Mouse (Mus musculus): Measurements from ENCODE around the gene Pdgfra. TPM values are rescaled to one million over a fixed set of nuclear protein-coding genes. Genes with fewer than 3 reads are reported as not detected.

Pdgfra gene
- polyA plus RNA-seq, 1 experiment: not detected

DNA sequence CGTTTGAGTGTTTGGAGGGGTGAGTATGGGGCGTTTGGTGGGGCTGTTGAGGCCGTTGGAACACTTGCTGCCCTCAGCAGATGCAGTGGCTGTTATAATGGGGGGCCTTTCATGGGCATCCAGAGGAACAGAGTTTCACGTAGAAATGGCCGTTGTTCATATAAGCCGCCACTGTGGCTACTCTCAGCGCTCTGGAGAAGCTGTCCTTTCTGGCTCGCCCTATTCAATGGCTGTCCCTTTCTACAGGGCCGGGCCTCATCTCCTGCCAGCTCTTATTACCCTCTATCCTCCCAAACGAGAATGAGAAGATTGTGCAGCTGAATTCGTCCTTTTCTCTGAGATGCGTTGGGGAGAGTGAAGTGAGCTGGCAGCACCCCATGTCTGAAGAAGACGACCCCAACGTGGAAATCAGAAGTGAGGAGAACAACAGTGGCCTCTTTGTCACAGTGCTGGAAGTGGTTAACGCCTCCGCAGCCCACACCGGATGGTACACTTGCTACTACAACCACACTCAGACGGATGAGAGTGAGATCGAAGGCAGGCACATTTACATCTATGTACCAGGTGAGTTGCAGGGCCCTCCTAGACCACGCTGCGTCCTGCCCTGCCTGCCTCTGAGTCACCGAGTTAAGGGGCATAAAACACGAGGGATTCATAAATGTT lies 11.3 kb downstream of the Pdgfra start:
- TF ChIP-seq GATA1 (IDR thresholded peaks at IDR 0.05; ENCODE audit: low read length): no peak
- no peak for TF ChIP-seq TAL1 (IDR thresholded peaks at IDR 0.05; ENCODE audit: low read length)
- H3K36me3 ChIP-seq (ENCODE audit: control insufficient read depth): no peaks in the 10 kb centered on the region
- H3K27me3 ChIP-seq (ENCODE audit: control insufficient read depth): no peaks in the 10 kb centered on the region; the same call in 1 of the 2 replicates
- no peaks in the 10 kb centered on the region for H3K4me1 ChIP-seq (ENCODE audit: control insufficient read depth)
- H3K4me3 ChIP-seq (replicated peaks): no peak overlapping the region
- H3K9me3 ChIP-seq (ENCODE audit: control insufficient read depth, low read length): no peaks in the 10 kb centered on the region

DNA sequence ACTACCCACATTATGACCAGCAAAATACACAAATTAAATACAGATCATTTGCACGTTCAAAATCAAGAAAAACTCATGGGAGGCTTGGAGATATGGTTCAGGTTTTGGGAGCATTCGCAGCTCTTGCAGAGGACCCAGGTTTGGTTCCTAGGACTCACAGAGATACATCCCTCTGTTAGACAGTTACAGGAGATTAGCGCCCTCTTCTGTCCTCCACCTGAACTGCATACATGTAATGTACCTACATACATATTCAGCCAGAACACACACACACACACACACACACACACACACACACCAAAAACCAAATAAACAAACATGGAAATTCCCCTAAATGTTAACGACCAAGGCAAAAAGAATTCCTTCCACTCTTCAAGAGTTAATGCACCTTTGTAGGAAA lies 12.6 kb downstream of the Pdgfra start:
- Histone ChIP-seq H3K9me3 (ENCODE audit: control insufficient read depth, low read length) (no peaks in the 10 kb centered on the region), H3K4me1 (ENCODE audit: control insufficient read depth) (no peaks in the 10 kb centered on the region), H3K27me3 (ENCODE audit: control insufficient read depth) (no peaks in the 10 kb centered on the region; the same call in 1 of the 2 replicates), H3K36me3 (ENCODE audit: control insufficient read depth) (no peaks in the 10 kb centered on the region), H3K4me3 (replicated peaks) (no peak overlapping the region)
- no peak for TF ChIP-seq GATA1 (IDR thresholded peaks at IDR 0.05; ENCODE audit: low read length)
- TF ChIP-seq TAL1 (IDR thresholded peaks at IDR 0.05; ENCODE audit: low read length): no peak

DNA sequence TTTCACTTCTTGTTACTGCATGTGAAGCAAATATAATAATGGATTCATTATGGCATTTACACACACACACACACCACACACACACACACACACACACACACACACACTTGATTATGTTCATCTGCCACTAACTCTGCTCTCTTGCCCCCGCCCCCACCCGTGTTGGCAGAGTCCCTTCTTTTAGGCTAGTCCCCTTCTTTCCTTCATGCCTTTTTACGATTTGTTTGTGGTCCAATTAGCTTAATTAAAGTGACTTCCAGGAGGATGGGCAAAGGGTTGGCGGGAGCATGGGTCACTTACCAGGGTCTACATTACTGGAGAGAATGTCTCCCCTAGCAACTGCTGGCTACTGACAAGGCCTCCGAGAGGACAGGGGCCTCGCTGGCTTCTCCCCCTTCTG lies 17.7 kb downstream of the Pdgfra start:
- no peaks in the 10 kb centered on the region for H3K4me1 ChIP-seq (ENCODE audit: control insufficient read depth)
- H3K36me3 ChIP-seq (ENCODE audit: control insufficient read depth): no peaks in the 10 kb centered on the region
- TF ChIP-seq GATA1 (IDR thresholded peaks at IDR 0.05; ENCODE audit: low read length) (no peak), TAL1 (IDR thresholded peaks at IDR 0.05; ENCODE audit: low read length) (no peak)
- H3K4me3 ChIP-seq (replicated peaks): no peak overlapping the region
- H3K9me3 ChIP-seq (ENCODE audit: control insufficient read depth, low read length): no peaks in the 10 kb centered on the region
- no peaks in the 10 kb centered on the region for H3K27me3 ChIP-seq (ENCODE audit: control insufficient read depth)

DNA sequence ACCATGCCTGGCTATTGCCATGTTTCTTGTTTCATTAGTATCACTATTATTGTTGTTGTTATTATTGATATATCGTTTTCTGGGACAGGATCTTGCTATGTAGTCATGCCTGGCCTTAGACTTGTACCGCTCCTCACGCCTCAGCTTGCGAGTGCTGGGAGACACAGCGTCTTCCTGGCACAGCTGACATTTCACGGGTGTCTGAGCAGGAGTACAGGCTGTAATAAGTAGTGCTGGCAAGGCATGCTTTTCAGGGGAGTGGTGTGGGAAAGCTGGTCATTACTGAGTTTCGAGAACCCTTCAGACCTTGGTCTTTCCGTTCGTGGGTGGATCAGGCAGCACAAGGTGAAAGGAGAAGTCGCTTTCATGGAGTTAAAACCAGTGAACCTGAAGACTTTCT lies 19.8 kb downstream of the Pdgfra start:
- TF ChIP-seq GATA1 (IDR thresholded peaks at IDR 0.05; ENCODE audit: low read length) (no peak), TAL1 (IDR thresholded peaks at IDR 0.05; ENCODE audit: low read length) (no peak)
- H3K27me3 ChIP-seq (ENCODE audit: control insufficient read depth): no peaks in the 10 kb centered on the region

DNA sequence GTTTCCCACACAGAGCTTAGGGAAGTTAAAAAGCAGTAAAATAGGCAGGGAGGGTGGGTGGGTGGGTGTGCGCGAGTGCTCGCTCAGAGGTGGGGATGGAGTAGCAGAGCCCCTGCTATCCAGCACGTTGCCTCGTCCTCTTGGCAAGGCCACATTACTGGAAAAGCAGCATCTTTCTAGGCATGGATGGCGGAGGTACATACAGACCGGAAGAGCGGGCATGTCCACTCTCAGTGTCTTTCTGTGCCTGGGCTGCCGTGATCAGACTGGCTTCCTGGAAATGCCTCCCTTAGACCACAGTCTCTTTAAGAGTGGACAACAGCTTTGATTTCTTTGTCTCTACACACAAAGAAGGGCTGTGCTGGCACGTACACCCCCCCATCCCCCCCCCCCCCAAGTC lies 27.2 kb downstream of the Pdgfra start:
- no peaks in the 10 kb centered on the region for H3K27me3 ChIP-seq (ENCODE audit: control insufficient read depth)
- no peak overlapping the region for H3K4me3 ChIP-seq (replicated peaks)
- H3K9me3 ChIP-seq (ENCODE audit: control insufficient read depth, low read length): no peaks in the 10 kb centered on the region
- no peaks in the 10 kb centered on the region for H3K36me3 ChIP-seq (ENCODE audit: control insufficient read depth)
- no peaks in the 10 kb centered on the region for H3K4me1 ChIP-seq (ENCODE audit: control insufficient read depth)
- TF ChIP-seq TAL1 (IDR thresholded peaks at IDR 0.05; ENCODE audit: low read length) (no peak), GATA1 (IDR thresholded peaks at IDR 0.05; ENCODE audit: low read length) (no peak)

More for the DNA sequence above, 19.8 kb downstream of the Pdgfra start:
- Histone ChIP-seq H3K9me3 (ENCODE audit: control insufficient read depth, low read length) (no peaks in the 10 kb centered on the region), H3K4me3 (replicated peaks) (no peak overlapping the region), H3K36me3 (ENCODE audit: control insufficient read depth) (no peaks in the 10 kb centered on the region), H3K4me1 (ENCODE audit: control insufficient read depth) (no peaks in the 10 kb centered on the region)

DNA sequence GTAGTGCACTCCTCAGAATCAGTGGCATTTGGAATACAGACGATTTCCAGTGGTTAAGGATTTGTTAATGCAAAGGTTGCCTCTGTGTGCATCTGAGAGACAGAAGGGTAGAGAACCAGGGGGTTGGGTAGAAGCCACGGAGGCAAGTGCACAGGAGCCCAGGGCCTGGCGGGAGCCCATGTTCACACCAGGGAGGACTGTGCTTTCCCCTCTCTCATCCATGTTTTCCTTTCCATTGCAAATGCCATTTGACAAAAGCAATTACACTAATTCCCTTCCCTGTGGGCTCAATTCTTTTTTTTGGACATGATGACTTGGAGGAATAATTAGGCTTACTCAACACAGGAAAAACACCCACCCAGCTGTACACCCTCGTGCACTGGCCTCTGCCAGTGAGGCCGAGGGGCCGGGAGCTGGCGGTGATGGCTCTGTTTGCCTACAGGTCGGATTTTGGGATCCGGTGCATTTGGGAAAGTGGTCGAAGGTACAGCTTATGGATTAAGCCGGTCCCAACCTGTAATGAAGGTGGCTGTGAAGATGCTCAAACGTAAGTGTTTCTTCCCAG lies 27.7 kb downstream of the Pdgfra start:
- no peaks in the 10 kb centered on the region for H3K9me3 ChIP-seq (ENCODE audit: control insufficient read depth, low read length)
- H3K36me3 ChIP-seq (ENCODE audit: control insufficient read depth): no peaks in the 10 kb centered on the region
- TF ChIP-seq GATA1 (IDR thresholded peaks at IDR 0.05; ENCODE audit: low read length): no peak
- TF ChIP-seq TAL1 (IDR thresholded peaks at IDR 0.05; ENCODE audit: low read length): no peak
- H3K27me3 ChIP-seq (ENCODE audit: control insufficient read depth): no peaks in the 10 kb centered on the region
- H3K4me3 ChIP-seq (replicated peaks): no peak overlapping the region
- no peaks in the 10 kb centered on the region for H3K4me1 ChIP-seq (ENCODE audit: control insufficient read depth)

DNA sequence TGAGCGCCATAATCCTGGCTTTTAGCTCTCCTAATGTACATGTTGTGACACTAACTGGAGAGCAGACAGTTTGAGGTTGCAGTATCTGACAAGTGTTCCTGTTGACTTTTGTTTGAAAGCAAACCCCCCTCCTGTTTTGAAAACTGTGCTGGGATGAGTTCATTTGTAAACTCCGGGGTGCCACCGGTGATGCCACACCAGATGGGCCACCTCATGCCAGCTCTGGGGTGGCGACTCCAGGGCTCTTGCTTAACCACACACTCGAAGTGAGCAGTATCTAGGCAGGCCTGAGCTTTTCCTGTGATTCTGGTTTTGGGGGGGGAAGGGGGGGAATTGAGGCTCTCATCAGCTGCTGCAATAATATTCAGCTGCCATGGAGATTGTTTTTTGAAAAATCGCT lies 31.6 kb downstream of the Pdgfra start:
- H3K4me1 ChIP-seq (ENCODE audit: control insufficient read depth): no peaks in the 10 kb centered on the region
- no peak overlapping the region for H3K4me3 ChIP-seq (replicated peaks)
- H3K36me3 ChIP-seq (ENCODE audit: control insufficient read depth): no peaks in the 10 kb centered on the region
- H3K9me3 ChIP-seq (ENCODE audit: control insufficient read depth, low read length): no peaks in the 10 kb centered on the region
- TF ChIP-seq GATA1 (IDR thresholded peaks at IDR 0.05; ENCODE audit: low read length): no peak
- no peak for TF ChIP-seq TAL1 (IDR thresholded peaks at IDR 0.05; ENCODE audit: low read length)
- H3K27me3 ChIP-seq (ENCODE audit: control insufficient read depth): no peaks in the 10 kb centered on the region

DNA sequence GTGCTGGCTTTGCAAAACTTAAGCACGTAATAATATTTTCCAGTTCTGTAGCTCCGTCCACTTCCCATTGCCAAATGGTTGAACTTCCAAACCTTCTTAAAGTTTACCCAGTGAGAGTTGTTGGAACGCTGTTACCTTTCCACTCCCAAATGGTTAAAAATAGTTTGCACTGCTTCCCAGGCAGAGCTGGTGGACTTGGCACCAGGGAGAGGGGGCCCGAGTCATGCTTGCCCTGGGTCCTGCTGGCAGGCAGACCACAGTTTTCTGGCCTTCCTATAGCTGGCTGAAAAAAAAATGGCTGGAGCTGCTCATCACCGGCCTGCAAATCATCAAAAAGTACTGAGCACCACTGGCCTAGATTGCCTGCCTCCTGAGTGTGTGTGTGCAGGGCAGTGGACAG lies 32.0 kb downstream of the Pdgfra start:
- TF ChIP-seq GATA1 (IDR thresholded peaks at IDR 0.05; ENCODE audit: low read length) (no peak), TAL1 (IDR thresholded peaks at IDR 0.05; ENCODE audit: low read length) (no peak)
- H3K27me3 ChIP-seq (ENCODE audit: control insufficient read depth): no peaks in the 10 kb centered on the region
- no peaks in the 10 kb centered on the region for H3K9me3 ChIP-seq (ENCODE audit: control insufficient read depth, low read length)
- H3K4me3 ChIP-seq (replicated peaks): no peak overlapping the region
- no peaks in the 10 kb centered on the region for H3K36me3 ChIP-seq (ENCODE audit: control insufficient read depth)
- H3K4me1 ChIP-seq (ENCODE audit: control insufficient read depth): no peaks in the 10 kb centered on the region

DNA sequence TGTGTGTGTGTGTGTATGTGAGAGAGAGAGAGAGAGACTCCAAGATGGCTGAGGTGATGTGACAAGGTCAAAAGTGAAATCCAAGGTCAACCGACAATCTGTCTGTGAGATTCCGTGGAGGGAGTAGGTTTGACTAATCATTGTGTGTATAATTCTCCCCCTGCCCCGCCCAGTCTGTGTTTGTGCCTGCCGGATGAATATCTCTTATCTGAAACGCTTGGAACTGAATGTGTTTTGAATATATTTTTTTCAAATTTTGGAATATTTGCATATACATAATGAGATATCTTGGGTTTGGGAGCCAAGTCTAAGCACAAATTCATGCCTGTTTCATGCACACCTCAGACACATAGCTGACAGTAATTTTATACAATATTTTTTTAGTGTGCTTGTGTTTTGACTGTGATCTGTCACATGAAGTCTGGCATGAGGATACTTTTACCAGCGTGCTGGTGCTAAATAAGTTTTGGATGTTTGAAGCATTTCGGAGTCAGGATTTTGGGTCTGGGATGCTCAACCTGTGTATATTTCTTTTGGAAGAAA lies 32.7 kb downstream of the Pdgfra start:
- no peaks in the 10 kb centered on the region for H3K4me1 ChIP-seq (ENCODE audit: control insufficient read depth)
- no peak for TF ChIP-seq TAL1 (IDR thresholded peaks at IDR 0.05; ENCODE audit: low read length)
- TF ChIP-seq GATA1 (IDR thresholded peaks at IDR 0.05; ENCODE audit: low read length): no peak
- H3K36me3 ChIP-seq (ENCODE audit: control insufficient read depth): no peaks in the 10 kb centered on the region
- H3K9me3 ChIP-seq (ENCODE audit: control insufficient read depth, low read length): no peaks in the 10 kb centered on the region
- no peak overlapping the region for H3K4me3 ChIP-seq (replicated peaks)
- H3K27me3 ChIP-seq (ENCODE audit: control insufficient read depth): no peaks in the 10 kb centered on the region

Measured in erythroblast, embryonic 14.5 days (primary cell).